Mouse (Mus musculus): ENCODE measurements at regions not wholly inside any gene's neighbourhood (a gene's known extent, or its start where the extent isn't known, plus 50 kb on each side); places are given as distances from the start of the nearest gene placed in this dataset.

DNA sequence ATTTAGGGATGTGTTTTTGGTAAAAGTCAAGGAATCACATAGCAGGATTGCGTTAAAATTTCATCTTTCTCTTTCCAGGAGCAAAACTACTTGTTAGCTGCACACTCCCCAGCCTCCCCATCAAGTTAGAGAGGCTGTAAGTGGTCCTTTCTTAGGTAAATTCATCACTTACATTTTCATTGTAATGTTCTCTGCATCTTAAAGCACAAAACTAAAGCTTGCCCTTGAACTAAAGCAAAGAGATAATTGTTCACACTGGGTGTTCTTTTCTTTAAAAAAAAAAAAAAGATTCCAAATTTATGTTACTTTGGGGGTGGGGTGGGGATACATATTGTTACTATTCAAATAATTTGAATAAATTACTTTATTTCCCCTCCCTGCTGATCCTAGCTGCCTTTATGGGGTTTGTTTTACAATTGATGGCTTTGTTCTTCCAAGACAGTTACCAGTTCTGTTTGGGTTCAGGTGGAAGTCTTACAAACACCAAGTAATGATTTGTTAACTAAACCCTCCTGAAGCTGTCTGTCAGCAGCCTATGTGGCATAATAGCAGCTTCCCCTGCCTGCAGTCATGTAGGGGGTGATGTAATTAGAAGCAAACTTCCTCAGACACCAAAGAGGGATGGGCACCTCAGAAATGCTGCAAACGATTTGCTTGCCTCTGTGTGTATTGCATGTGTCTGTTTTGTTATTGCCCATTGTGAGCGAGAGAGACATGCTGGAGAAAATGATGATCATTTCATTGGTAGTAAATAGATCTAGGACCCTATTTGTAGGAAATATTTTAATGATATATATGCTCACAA lies 141.0 kb upstream of the Gm765 start:
- TF ChIP-seq CTCF (IDR thresholded peaks at IDR 0.05; ENCODE audit: low read depth) (no peak), EP300 (IDR thresholded peaks at IDR 0.05; ENCODE audit: low read depth) (no peak)

Measured in liver, embryonic 14.5 days (tissue).